Mouse (Mus musculus): ENCODE measurements around the gene Npb.
"Not testable (repeated sequence)": the region's sequence is repeated elsewhere in the genome, so short reads cannot be mapped to it uniquely, and the experiment has no call there.

Npb gene

DNA sequence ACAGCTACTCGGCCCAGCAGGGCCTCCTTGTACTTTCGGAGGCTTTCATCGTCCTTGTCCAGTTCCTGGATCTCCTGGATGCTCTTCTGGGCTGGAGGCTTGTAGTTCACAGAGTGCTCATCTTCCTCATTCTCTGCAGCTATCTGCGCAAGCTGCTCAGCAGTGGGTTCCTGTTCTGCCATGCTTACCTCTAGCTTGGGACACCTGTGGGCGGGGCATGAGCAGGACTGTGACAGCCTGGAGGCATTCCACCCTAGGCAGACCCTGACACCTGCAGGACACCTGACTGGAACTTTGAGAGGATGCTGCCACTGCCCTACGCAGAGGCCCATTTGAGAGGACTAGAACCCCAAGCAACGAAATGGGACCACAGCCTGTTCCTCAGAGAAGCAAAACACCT, 28.1 kb upstream of the Npb start:
- DNase-seq = peak; percentile 57 to 58

DNA sequence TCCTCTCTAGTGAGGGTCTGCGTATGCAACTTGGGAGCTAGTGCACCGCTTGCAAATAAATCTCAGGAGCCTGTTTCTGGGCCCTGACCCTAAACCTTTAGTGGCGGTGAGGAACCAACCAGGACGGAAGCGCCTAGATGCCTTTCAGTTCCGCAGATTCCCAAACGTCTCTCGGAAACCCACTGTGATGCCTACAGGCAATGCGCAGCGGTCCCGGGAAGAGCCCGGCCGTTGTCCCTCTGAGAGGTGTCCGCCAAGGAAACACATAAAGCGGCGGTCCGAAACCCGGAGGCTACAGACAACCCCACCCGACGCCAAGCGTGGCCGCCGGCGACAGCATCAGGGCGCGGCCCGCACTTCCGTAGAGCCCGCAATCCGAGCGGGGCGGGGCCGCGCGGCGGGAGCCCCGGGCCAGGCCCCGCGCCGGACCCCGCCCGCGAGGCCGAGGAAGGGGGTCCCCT, 27.4 kb upstream of the Npb start:
- DNase-seq = peak; percentile 48 to 63

DNA sequence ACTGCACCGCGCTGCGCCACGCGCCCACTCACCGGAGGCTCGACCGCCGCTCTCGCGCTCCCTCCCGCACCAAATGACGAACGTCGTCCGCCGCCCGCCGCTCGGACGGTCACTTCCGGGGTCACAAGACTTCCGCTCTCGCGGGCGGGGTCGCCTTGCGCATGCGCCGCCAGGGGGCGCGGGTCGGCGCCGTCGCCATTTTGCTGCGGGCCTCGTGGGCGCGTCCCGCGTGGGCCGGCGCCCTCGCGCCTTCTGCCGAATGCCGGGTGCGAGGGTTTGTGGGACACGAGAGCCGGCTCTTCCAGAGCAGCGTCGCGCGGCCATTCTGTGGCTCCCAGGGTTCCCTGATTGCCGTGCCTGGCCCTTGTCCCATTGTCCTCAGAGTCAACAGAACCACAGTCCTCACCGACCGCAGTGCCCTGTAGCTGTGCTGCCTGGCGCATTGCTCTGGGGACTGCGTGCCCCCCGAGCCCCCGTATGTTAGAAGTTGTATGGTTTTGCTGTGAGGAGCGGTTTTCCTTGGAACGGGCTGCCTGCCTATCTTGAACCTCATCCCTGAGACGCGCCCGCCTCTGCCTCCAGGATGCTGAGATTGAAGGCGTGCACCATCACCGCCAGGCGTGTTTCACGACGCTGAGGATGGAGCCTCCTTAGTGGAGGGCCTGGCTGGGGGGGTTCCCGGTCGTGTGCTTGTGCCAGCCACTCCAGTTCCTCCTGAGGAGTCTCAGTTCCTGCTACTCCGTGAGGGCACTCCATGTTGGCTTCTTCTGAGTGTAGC, 26.6 kb upstream of the Npb start, which contains the start of gene Arhgdia:
Gene Arhgdia, minus strand, starts transcription at position 135 of the 778 bp plus-strand sequence.
- peak; percentile 90 to 93 for DNase-seq

DNA sequence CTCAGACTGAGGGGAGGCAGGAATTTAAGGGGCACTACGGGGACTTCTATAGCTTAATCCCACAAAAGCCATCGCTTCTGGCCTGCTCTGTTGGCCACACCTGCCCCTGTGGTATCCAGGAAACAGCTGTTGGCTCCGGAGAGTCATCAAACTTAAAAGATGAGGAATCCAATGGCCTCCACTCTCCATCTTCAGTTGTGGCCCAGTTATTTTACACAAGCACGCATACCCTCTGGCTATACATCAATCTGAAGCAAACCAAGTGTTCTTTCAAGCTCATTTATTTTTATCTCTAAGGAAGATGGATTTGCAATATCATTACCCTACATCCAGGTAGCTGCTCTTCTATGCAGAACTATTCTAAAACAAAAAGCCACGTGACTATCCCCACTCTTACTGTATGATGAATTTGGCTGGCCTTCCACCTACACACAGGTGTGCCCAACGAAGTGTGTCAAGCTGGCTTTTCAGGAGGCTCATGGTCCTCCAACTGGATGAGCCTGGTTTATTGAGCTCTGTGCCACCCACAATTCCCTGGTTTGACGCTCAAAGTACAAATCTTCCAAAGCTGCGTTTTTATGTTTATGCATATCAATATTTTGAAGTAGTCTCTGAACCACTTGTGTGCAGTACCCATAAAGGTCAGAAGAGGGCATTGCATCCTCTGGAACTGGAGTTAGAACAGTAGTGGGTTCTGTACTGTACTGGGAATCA, 25.9 kb upstream of the Npb start:
- DNase-seq = peak; percentile 70

DNA sequence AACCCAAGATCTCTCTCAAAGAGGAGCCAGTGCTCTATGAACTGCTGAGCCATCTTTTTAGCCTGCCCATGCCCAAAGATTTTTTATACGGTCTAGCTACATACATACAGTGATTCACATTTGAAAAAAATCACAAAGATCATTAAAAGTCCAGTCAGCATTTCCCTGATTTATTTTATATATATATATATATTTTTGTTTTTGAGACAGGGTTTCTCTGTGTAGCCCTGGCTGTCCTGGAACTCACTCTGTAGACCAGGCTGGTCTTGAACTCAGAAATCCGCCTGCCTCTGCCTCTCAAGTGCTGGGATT, 25.3 kb upstream of the Npb start:
- not testable (repeated sequence) for DNase-seq

DNA sequence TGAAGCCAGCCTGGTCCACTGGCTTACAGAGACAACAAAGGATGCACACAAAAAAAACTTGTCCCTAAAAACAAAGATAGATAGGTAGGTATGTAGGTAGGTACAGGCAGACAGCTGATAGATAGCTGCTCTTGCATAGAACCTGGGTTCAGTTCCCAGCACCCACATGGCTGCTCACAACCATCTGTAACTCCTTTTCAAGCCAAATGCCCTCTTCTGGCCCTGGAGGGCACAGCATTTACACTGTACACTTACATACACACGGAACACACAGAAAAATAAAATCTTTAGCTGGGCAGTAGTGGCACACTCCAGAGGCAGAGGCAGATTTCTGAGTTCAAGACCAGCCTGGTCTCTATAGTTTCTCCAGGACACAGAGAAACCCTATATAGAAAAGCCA, 24.3 kb upstream of the Npb start:
- DNase-seq = peak in 1 of 2 experiments; percentile 9

GRCm38 (mm10) chr11:120588531-120588930, 19.7 kb upstream of the Npb start:
- DNase-seq = no peak

DNA sequence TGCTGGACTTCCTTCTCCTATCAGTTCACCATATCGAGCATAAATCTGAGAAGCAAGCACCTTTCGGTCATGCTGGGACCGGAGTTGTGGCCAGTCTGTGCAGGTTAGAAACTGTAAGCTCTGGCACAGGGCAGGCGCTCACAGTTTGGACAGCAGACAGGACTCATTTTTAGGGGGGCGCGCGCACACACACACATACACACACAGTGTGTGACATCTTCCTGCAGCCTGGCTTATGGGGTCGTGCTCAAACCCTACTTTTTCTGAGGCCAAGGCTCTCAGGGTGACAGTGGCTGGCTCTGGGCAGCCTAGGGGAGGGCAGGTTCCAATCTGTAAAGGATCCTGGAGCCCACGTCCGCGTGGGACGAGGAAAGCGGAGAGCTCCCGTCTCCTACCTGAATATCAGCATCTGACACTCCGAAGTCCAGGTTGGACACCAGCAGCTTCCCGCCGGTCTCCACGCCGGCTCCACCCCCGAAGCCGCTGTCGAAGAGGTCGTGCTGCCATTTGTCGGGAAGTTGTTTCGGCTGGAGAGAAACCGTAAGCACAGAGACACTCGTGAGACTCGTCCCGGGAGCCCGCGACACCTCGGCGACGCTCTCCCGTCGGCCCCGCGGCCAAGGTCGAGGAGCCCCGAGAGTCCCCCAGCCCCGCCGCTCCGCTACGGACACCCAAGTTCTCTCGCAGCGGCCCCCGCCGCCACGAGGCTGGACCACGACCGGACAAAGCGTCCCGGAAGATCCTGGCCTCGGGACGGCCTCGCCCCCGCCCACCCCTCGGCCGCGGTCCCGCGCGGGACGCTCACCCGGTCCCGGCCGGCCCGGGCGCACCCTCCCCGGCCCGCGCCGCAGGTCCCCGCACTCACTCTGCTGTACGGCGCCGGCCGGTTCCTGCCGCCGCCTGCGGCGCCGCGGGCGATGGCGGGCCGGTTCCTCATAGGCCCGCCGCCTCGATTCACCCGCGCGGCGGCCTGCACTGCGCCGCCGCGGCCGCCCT, 10.7 kb upstream of the Npb start:
- DNase-seq = peak in 1 of 2 experiments; percentile 36

GRCm38 (mm10) chr11:120598283-120598989, 9.8 kb upstream of the Npb start, which contains the start of the genes Alyref and Anapc11:
Gene Alyref (minus strand): TSS chr11:120598365.
Gene Anapc11 (plus strand): TSS chr11:120598421.
- DNase-seq = peak; percentile 96 to 98

- no peak for DNase-seq
These were observed 9.2 kb upstream of the Npb start for GRCm38 (mm10) chr11:120598990-120599549.

- no peak for DNase-seq
These were observed 7.6 kb upstream of the Npb start for GRCm38 (mm10) chr11:120600716-120601115.

DNA sequence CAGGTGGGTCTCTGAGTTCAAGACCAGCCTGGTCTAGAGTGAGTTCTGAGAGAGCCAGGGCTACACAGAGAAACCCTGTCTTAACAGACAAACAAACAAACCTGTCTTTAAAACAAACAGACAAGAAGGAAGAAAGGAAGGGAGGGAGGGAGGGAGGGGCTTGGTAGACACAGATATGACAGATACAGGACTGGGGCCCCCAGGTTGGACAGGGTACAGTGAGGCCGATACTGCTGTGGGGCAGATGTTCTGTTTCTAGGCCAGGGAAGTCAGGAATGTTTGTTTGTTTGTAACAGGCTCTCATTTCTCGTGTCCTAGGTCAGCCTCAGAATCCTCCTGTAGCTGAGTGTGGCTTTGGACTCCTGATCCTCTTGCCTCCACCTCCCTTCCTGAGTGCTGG, 4.7 kb upstream of the Npb start:
- DNase-seq = no peak

- no peak for DNase-seq
These were observed 2.6 kb upstream of the Npb start for GRCm38 (mm10) chr11:120605667-120606066.

DNA sequence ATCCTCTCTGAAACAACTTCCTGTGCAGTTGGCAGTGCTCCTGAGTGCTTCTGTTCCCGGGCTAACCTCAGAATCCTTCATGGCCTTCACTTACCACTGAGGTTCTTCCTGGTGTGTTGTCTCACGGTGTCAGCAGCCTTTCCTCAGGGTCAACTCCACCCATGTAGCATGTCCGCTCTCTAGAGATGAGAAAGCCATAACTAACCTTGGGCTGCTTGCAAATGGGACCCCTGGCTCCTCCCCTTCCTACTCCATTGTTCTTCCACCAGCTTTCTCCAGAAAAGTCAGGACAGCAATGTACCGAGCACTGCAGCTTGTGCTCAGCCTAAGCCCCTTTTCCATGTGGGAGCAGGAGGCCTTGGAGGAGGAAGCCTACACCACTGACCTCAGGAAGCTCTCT, 1.5 kb upstream of the Npb start:
- no peak for DNase-seq

DNA sequence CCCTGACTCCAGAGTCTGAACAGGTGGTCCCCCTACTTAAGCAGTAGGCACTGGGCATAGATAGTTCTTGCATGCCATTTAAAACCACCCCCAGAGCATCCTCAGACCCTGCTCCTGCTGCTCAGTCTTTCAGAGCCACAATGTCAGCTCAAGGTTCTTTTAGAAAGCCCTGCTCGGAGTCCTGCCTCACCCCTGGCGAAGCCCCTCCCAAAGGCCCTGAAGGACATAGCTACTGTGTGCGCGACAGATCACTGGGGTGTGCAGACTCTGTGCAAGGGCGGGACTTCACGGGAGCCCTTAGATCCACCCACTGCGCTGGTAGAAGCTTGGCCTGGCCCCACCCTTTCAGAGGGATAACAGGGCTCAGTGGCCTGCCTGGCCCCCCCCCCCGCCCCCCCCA, 973 bp downstream of the Npb start:
- DNase-seq = no peak

GRCm38 (mm10) chr11:120610477-120611046, 2.3 kb downstream of the Npb start:
- DNase-seq = no peak

- peak; percentile 83 to 84 for DNase-seq
These were observed 4.5 kb downstream of the Npb start for GRCm38 (mm10) chr11:120612763-120613162.

DNA sequence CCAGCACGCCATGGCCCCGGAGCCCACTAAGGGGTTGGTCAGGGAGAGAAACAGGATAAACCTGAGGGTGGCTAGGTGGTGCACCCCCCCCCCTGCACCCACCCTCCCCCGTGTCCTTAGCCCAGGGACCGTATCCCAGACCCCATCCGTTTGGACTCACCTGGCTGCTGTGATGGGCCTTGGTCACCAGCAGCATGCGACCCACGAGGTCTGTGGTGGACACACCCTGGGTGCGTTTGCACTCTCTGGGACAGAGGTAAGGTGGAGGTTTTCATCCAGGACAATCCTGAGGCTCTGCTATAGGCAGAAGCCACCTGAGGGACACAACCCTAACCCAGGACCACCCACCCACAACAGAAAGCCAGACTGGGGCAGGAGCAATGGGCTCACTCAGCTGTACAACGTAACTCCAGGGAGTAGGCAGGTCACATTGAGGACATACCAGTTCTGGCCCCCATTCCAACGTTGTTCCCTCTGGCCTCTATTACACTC, 5.2 kb downstream of the Npb start:
- no peak for DNase-seq

GRCm38 (mm10) chr11:120613976-120614375, 5.7 kb downstream of the Npb start:
- DNase-seq = no peak

GRCm38 (mm10) chr11:120615167-120615566, 6.9 kb downstream of the Npb start:
- no peak for DNase-seq

- DNase-seq = no peak
These were observed 7.4 kb downstream of the Npb start for GRCm38 (mm10) chr11:120615606-120616203.
